Mouse (Mus musculus): ENCODE data around the gene Meis3. TPM values are rescaled to one million over a fixed set of nuclear protein-coding genes. Genes with fewer than 3 reads are reported as not detected.
A peak's percentile ranks its signal among the peaks of the same experiment; 100 is the strongest.

Meis3 gene
- total RNA-seq, 2 experiments from 2014 or later: 34.3 to 41.1 TPM

- no peak for DNase-seq (ENCODE audit: extremely low spot score in 1 of 2, low spot score in 1 of 2)
Measured at GRCm38 (mm10) chr7:16207496-16207895, 32.6 kb downstream of the Meis3 start.

- no peak for DNase-seq (ENCODE audit: extremely low spot score in 1 of 2, low spot score in 1 of 2)
Measured at GRCm38 (mm10) chr7:16208781-16209665, 34.1 kb downstream of the Meis3 start.

DNA sequence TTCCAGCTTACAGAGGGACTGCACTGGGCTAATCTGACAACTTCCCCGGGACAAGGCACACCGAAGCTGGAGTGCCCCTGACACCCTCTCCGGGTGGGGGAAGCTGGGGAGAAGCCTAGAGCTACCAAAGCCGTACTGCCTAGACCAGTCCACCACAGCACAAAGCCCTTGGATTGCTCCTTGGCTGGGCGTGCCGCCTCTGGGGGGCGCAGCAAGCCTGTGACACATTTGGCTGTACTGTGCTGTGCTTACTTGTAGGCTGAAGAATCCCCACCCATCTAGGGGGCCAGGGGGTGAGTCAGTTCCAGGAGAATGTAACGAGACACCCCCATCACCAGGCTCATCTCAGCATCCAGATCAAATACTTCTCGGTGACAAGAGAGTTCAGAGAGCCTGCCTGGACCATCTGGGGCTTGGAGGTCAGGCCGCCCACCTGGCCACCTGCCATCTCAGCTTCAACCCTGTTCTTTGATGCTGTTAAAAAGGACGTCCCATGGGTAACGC lies 36.0 kb downstream of the Meis3 start:
- DNase-seq (ENCODE audit: extremely low spot score in 1 of 2, low spot score in 1 of 2): no peak

DNA sequence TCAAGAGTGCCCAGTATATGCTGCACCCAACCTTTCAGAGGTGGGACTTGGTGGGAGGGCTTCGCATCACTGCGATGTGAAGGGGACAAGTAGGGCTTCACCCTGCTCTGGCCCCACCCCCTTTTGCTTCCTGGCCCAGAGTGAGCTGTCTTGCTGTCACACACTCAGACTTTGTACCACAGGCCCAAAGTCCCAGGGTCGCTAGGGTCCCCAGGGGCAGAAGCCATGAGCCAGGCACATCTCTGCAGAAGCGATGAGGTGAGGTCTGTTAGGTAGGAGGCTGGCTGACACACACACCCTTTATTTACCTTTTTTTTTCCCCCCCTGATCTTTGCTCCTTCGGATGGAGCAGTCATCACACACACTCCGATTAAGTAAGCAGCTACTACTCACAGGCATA lies 38.3 kb downstream of the Meis3 start:
- no peak for DNase-seq (ENCODE audit: extremely low spot score in 1 of 2, low spot score in 1 of 2)

DNA sequence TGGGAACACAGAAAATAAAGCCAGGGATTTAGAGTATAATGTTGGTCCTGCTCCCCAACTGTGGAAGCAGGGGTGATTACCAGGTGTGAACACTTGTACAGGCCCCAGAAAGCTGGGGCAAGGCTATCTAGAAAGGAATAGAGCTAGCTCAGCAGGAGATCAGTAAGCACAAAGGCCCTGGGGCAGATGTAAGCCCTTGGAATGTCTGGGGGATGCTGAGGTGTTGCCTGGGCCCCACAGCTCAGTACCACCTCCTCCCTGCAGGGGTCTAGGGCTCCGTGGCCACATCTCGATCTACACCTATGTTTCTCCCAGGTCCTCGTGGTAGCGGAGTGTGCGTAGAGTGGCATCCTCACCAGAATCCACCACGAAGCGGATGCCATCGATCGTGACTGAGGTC lies 39.1 kb downstream of the Meis3 start:
- DNase-seq (ENCODE audit: extremely low spot score in 1 of 2, low spot score in 1 of 2): no peak

- DNase-seq (ENCODE audit: extremely low spot score in 1 of 2, low spot score in 1 of 2): peak; percentile 90 to 93
Measured at GRCm38 (mm10) chr7:16221582-16222272, 46.8 kb downstream of the Meis3 start, which contains the start of gene Dhx34. Dhx34 (minus strand) TSS chr7:16222037.

- no peak for DNase-seq (ENCODE audit: extremely low spot score in 1 of 2, low spot score in 1 of 2)
Measured at GRCm38 (mm10) chr7:16229869-16230268, 55.0 kb downstream of the Meis3 start.

Other genes starting within 250 kb of the Meis3 start
- gene Nop53, start 229.0 kb upstream of the Meis3 start, total RNA-seq (2021): 100 to 1,000 TPM; 118 to 133 TPM
- 1 to 10 TPM; 4.5 to 5.5 TPM for gene Ehd2, start 207.5 kb upstream of the Meis3 start, total RNA-seq (2021)
- gene Bicra, start 127.2 kb upstream of the Meis3 start, total RNA-seq (2021): 10 to 100 TPM; 15.9 to 23.2 TPM
- under 1 TPM; 0.44 to 0.66 TPM for gene Zfp541, start 113.3 kb upstream of the Meis3 start, total RNA-seq (2021)
- gene Napa, start 76.6 kb upstream of the Meis3 start, total RNA-seq (2021): 100 to 1,000 TPM; 282 to 301 TPM
- 10 to 100 TPM; 32.3 to 37.8 TPM for gene Kptn, start 55.2 kb upstream of the Meis3 start, total RNA-seq (2021)
- gene Slc8a2, start 45.3 kb upstream of the Meis3 start, total RNA-seq (2021): 100 to 1,000 TPM; 294 to 322 TPM
- gene Dhx34, start 46.9 kb downstream of the Meis3 start, total RNA-seq (2021): 10 to 100 TPM; 11.4 to 13.6 TPM
- under 1 TPM; 0.75 to 0.81 TPM for gene C5ar2, start 69.1 kb downstream of the Meis3 start, total RNA-seq (2021)
- gene C5ar1, start 84.5 kb downstream of the Meis3 start, total RNA-seq (2021): 1 to 10 TPM; 1.1 TPM
- gene Inafm1, start 98.5 kb downstream of the Meis3 start, total RNA-seq (2021): 10 to 100 TPM; 29.4 to 34.2 TPM
- 10 to 100 TPM; 59.6 to 77.3 TPM for gene Ccdc9, start 111.7 kb downstream of the Meis3 start, total RNA-seq (2021)
- 10 to 100 TPM; 14.0 to 20.0 TPM for gene Bbc3, start 133.3 kb downstream of the Meis3 start, total RNA-seq (2021)
- gene Sae1, start 212.7 kb downstream of the Meis3 start, total RNA-seq (2021): 100 to 1,000 TPM in 1 of 2 experiments, 10 to 100 TPM in 1; 90.9 to 105 TPM
- gene Zc3h4, start 225.8 kb downstream of the Meis3 start, total RNA-seq (2021): 10 to 100 TPM; 54.0 to 59.3 TPM

All from layer of hippocampus, postnatal 25 days (tissue).